Mouse (Mus musculus) embryonic fibroblast, embryonic 13.5 days (primary cell): Measurements from ENCODE around the gene Espl1. TPM values are rescaled to one million over a fixed set of nuclear protein-coding genes. Genes with fewer than 3 reads are reported as not detected.

Experiments used
- H3K27ac ChIP-seq: 2 replicates; pipeline ENCODE4 v1.5.1; 2012; ENCODE audit warnings: low read length, control low read depth, inconsistent platforms; ENCODE audit not compliant: insufficient read depth
- H3K4me1 ChIP-seq: 2 replicates; pipeline ENCODE4 v1.6.1; 2011; ENCODE audit warnings: low read length; ENCODE audit not compliant: control insufficient read depth, insufficient read depth
- H3K4me3 ChIP-seq: 2 replicates; pipeline ENCODE4 v1.5.1; 2011; ENCODE audit warnings: mild to moderate bottlenecking, control low read depth, low read length; ENCODE audit not compliant: insufficient read depth
- CTCF ChIP-seq: IDR thresholded peaks from 2 replicates; pipeline ENCODE4 v1.5.1; 2011; ENCODE audit warnings: mild to moderate bottlenecking, control low read depth, low read length, moderate library complexity, borderline replicate concordance; ENCODE audit not compliant: insufficient read depth
- POLR2A ChIP-seq: IDR thresholded peaks from 2 replicates; pipeline ENCODE4 v1.6.1; 2011; ENCODE audit warnings: low read depth, mild to moderate bottlenecking, control low read depth, low read length, moderate library complexity
- polyA plus RNA-seq: library from polyadenylated mRNA; stranded (reverse); fragments of >200 nt; gene quantifications from 2 replicates; pipeline ENCODE4 v1.2.4, GENCODE M21; 2011; ENCODE audit warnings: low read depth; ENCODE audit not compliant: missing spikeins, insufficient read length

Gene Espl1
- polyA plus RNA-seq, 1 experiment = 14.5 TPM

- no peak for TF ChIP-seq POLR2A
- TF ChIP-seq CTCF = no peak
- no peaks in the 10 kb centered on the region for H3K4me1 ChIP-seq
- H3K4me3 ChIP-seq = no peak overlapping the region
- H3K27ac ChIP-seq = no peak overlapping the region
Measured at GRCm38 (mm10) chr15:102283648-102284047, 12.4 kb upstream of the Espl1 start.

GRCm38 (mm10) chr15:102287395-102287794 lies 8.7 kb upstream of the Espl1 start:
- no peak overlapping the region for H3K27ac ChIP-seq
- no peaks in the 10 kb centered on the region for H3K4me1 ChIP-seq
- TF ChIP-seq POLR2A = no peak
- TF ChIP-seq CTCF = no peak
- no peak overlapping the region for H3K4me3 ChIP-seq

- TF ChIP-seq CTCF = no peak
- TF ChIP-seq POLR2A = no peak
- no peak overlapping the region for H3K27ac ChIP-seq
- peak overlapping the region; percentile 71 for H3K4me3 ChIP-seq
- H3K4me1 ChIP-seq = no peaks in the 10 kb centered on the region
Measured at GRCm38 (mm10) chr15:102296368-102297006, 421 bp downstream of the Espl1 start.

- Histone ChIP-seq H3K27ac (no peak overlapping the region), H3K4me3 (no peak overlapping the region), H3K4me1 (no peaks in the 10 kb centered on the region)
- no peak for TF ChIP-seq CTCF
- no peak for TF ChIP-seq POLR2A
Measured at GRCm38 (mm10) chr15:102302542-102302941, 6.5 kb downstream of the Espl1 start.

GRCm38 (mm10) chr15:102308717-102309116 lies 12.7 kb downstream of the Espl1 start:
- Histone ChIP-seq H3K4me3 (no peak overlapping the region), H3K4me1 (no peaks in the 10 kb centered on the region), H3K27ac (no peak overlapping the region)
- TF ChIP-seq CTCF (no peak), POLR2A (no peak)

GRCm38 (mm10) chr15:102310074-102310845 lies 14.2 kb downstream of the Espl1 start:
- no peak overlapping the region for H3K4me3 ChIP-seq
- no peaks in the 10 kb centered on the region for H3K4me1 ChIP-seq
- TF ChIP-seq CTCF (no peak), POLR2A (no peak)
- H3K27ac ChIP-seq = no peak overlapping the region

GRCm38 (mm10) chr15:102311489-102311888 lies 15.4 kb downstream of the Espl1 start:
- Histone ChIP-seq H3K4me3 (no peak overlapping the region), H3K4me1 (no peaks in the 10 kb centered on the region), H3K27ac (no peak overlapping the region)
- TF ChIP-seq CTCF (no peak), POLR2A (no peak)

- Histone ChIP-seq H3K4me1 (no peaks in the 10 kb centered on the region), H3K4me3 (no peak overlapping the region), H3K27ac (no peak overlapping the region)
- no peak for TF ChIP-seq POLR2A
- TF ChIP-seq CTCF = no peak
Measured at GRCm38 (mm10) chr15:102315292-102315691, 19.2 kb downstream of the Espl1 start.

- Histone ChIP-seq H3K4me3 (no peak overlapping the region), H3K27ac (no peak overlapping the region), H3K4me1 (no peaks in the 10 kb centered on the region)
- TF ChIP-seq POLR2A (no peak), CTCF (peak; percentile 74; the same call in 1 of the 2 replicates)
Measured at GRCm38 (mm10) chr15:102316263-102316662, 20.2 kb downstream of the Espl1 start.

GRCm38 (mm10) chr15:102324654-102325473 lies 28.8 kb downstream of the Espl1 start:
- Histone ChIP-seq H3K4me3 (no peak overlapping the region), H3K4me1 (no peaks in the 10 kb centered on the region), H3K27ac (no peak overlapping the region; the same call in 1 of the 2 replicates)
- TF ChIP-seq POLR2A = no peak
- TF ChIP-seq CTCF = no peak
